Mouse (Mus musculus) right cerebral cortex, adult 18-20 months (tissue): ENCODE data around the gene Dnah3.

ENCODE experiments used
- DNase-seq: peaks from one replicate; pipeline ENCODE4 v3.0.0; 2022; ENCODE audit warnings: mixed read lengths

Dnah3 gene

DNA sequence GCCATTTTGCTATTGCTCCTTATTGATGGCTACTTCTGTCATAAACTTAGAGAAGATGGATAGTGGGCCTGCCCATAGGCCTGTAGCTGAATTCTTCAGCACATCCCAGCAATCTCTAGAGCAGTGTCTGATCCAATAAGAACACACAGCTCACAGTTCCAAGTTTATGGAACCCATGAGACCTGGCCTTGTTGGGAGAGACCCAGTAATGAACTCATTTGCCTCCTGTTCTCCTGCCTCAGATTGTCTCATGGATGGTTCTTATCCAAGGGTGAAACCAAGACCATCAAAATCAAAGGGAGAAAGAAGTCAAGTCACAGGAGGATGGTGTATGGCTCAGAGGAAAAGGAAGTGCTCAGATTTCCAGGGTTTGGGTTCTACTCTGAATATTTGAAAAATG, 44.6 kb downstream of the Dnah3 start:
- DNase-seq: no peak

DNA sequence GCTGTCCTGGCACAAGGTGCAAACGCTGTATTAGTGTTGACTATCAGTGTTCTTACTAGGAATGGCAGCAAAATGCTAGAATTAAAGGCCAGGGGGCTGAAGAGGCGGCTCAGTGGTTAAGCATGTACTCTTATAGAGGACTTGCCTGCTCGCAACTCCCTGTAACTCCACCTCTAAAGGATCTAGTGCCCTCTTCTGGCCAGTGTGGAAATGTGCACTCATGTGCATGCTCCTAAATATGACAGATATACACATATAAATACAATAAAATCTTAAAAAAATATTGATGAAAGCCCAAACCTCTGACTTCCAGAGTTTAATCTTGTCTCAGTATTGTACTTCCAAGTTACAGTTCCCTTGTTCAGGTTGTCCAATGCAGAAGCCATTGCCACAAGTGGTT, 51.1 kb downstream of the Dnah3 start:
- no peak for DNase-seq

DNA sequence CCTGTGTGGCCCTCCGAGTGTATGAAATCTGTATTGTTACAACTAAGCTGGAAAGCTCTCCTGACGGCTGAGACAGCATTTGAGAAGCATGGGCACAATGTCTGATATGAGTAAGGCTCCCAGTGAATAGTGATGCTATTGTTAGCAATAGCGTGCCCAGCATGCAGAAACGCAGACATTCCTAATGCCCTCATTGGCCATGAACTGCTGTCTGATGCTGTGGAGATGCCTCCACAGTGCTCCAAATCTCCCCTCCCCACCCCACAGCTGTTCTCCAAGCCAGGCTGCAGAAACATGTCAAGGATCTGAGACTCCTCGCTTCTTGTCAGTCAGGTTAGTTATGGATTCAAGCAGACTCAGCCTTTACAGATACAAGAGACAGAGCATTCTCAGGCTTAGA, 58.7 kb downstream of the Dnah3 start:
- DNase-seq: peak; percentile 17

DNA sequence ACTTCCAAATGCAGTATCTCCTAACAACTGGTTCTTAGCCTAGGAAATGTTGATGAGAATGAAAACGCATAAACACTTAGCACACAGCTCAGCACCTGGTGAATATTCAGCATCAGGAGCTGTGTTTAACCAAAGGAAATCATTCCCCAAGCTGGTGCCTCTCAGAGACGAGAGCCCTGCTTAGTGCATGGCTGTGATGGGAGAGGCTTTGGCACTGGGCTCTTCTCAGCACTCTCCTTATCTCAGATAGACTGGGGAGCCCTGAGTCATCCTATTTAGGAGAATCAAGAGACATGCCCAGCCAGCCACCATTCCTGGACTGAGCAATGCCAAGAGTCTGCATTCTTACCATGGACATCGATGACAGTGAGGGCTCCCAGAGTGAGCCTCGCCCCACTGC, 60.1 kb downstream of the Dnah3 start:
- DNase-seq: no peak

DNA sequence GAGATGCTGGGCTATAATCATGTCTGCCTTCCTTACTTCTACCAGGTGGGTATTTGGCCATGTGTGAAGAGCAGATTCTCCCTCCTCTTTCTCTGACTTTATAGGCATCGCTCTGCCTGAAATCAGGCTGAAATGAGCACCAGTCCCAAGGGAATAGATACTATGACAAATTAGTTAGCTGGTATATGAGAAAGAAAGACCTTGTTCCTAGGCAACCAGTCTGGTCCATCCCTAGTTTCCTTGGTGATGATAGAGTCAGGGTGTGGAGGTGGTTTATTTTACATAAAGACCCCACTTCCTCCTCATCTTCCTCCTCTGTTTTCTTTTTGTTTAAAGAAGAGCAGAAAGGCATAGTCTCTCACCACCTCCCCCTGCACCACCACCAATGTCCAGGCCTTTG, 60.5 kb downstream of the Dnah3 start:
- DNase-seq: no peak

DNA sequence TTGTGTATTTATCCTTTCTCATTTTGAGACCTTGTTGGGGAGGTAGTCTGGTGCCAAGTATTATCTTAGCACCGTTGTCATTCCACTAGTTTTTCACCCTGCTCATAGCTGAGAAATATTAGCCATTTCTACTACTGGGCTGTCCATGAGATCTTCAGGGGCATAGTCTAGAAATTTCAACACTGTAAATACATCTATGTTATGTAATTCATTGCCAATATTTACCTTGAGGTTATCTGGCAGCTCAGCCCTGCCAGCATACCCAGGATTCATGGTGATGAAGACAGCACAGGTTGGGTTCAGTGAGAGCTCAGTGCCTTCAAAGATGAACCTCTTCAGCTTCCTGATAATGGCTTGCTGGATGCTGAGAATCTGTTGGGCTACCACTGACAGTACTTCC, 66.4 kb downstream of the Dnah3 start:
- no peak for DNase-seq

DNA sequence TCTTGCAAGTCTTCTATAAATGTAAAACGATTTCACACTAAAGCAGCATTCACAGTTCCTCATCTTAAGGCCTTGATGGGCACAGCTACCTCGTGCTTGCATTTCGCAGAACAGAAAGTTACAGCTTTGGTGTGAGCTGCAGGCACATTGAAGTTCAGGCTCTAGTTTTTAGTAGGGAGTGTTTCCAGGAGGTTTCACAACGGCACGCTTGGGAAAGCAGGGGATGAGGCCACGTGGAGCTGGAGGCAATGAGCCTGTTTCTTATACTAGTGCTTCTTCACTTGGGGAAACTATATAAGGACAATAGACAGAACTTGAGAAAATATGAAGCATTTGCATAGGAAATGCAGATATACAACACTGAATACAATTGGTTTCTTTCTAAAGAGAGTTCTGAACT, 98.0 kb downstream of the Dnah3 start:
- DNase-seq: no peak

DNA sequence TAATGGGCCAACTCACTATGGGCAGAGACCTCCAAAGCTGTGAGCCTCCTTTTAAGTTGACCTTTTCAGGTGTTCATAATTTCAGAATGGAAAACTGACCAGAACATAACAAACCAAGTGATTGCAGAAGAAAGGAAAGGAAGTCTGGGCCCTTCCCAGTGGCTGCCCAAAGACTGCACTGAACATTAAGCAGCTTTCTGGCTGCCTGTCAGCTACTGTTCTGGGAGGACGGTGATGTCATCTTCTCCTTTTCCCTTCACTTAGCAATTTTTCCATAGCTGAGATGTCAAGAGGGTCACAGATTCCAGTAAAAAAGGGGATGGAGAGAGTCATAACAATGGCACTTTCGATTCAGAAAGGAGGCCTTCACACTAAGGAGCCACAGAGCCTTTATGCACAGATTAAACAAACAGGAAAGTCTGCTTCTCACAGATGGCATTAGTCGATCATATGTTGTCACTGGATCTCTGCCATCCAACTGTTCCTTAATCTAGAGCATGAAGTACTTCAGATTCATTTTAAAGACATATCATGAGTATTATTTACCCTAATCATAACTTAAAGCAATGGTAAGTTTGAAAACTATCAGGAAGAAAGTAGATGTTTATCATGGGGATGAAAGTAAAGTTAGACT, 109.7 kb downstream of the Dnah3 start:
- peak; percentile 2 for DNase-seq

DNA sequence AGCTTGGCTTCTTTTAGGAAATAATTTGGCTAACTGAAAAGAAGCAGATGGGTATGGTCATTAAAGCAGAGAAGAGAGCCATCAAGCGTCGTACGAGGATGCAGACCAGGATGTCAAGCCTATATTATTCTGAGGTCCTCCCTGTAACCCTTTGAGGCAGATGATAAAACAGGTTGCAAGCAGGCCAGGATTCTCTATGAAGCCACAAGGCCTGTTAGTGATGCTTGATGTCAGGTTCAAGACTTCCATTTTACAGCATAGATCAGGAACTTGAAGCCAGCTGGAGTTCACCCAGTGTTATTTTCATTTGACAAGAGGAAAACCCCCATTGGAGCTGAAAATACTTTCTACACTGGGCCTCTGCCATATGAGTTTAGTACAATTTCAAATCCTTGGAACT, 114.9 kb downstream of the Dnah3 start:
- DNase-seq: no peak

DNA sequence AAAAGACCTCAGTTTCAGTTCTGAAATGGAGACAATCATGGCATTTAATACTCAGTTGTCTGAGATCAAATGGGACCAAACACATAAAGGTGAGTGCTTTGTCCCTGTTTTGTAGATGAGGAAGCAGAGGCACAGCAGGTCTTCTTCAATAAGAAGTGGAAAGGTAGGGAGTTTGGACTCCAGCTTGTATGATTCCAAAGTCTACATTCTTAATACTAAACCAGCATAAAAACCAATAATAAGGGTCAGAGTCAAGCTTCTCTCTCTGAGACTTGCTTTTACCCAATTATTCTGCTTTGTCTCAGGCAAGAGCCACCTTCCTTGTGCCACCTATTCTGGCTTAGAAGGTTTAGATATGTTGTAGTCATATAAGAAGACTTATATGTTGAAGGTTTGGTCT, 116.5 kb downstream of the Dnah3 start:
- no peak for DNase-seq

DNA sequence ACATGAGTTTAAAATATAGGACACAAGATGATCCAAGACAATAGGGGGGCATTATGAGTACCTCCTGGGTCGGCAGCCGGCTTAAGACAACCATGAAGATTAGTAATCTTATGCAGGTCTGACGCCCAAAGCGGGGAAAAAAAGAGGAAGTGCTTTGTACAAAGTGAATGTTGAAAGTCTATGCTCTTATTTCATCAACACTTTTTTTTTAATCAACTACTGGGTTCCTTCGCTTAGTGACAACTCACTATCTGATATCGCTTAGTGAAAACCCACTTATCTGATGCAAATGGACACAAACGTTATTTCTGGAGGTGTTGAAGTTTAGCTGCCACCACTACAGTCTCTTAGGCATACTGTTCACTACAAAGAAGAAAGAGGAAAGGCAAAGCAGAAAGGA, 117.5 kb downstream of the Dnah3 start:
- no peak for DNase-seq

DNA sequence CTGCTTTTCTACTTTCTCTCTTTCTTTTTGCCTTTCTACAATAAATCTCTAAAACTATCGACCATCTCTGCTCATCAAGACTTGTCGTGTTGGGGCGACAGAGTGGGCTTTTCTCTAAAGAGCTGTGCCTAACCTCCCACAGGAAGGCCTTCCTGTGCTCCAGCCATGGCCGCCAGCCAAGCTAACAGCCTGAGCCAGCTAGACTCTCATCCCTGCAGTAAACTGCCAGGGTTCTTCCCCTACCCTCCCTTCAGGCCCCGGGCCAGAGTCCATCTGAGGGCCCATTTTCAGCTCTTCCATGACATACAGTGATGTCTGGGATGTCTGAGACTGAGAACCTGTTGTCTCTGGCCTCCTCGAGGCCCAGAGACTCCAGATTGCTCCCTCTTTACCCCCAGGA, 118.8 kb downstream of the Dnah3 start:
- DNase-seq: no peak

DNA sequence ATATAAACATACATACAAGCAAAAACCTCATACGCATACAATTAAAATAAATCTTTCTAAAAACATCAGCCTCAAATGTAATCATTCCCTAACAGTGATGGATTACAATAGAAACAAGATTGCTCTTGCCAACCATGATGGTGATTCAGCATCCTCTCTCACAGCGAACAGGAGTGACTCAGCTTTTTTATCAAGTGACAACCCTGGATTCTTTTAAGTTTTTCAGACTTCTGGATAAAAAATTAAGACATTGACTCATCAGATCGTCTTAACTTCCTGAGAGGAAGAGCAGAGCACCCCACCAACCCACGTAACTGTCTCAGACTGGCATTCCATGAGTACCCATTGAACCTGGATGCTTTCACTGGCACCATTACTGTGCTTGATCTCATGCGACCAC, 120.9 kb downstream of the Dnah3 start:
- peak; percentile 4 for DNase-seq

DNA sequence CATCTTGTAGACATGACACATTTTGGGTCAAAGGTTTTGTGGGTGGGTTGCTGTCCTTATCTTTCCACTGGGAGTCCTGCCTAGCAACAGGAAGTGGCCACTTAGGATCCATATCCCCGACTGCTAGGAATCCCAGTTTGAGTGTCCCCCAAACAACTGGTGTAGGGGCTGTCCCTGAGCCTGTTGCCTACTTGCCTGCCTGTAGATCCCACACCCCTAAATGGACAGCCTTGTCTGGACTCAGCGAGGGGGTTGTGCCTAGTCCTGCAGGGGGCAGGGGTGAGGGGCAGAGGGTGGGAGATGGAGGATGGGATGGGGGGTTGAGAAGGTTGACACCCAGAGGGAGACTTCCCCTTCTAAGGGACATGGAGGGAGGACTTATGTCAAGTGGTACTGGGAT, 125.8 kb downstream of the Dnah3 start:
- DNase-seq: no peak

DNA sequence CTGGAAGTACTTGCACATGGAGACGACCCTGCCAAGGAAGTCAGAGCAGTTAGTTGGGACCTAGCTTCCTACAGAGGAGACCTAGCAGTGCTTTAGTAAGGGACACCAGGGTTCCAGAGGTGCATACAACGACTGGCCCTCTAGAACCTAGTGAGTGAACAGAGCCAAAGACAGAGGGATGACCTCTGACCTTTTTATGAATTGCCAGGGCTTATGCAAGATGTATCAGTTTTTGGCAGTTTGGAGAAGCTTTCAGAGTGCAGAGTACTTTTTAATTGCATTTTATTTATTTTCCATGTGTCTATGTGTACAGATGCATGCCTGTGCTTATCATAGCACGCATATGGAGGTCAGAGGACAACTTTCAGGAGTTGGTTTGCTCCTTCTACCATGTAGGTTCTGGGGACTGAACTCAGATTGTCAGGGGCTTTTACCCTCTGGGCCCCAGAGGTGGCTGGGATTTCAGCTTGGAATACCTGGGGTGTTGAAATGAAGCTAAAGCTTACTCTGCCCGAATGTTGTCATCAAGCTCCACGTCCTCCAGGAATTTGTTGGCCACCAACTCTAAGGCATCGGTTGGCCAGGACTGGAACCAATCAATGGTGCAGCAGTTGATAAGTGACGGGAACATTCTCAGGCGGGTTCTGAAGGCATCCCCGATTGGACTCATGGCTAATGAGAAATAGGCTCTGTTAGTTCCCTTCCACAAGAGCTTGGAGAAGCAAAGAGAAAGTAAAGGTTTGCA, 129.3 kb downstream of the Dnah3 start:
- DNase-seq: no peak

DNA sequence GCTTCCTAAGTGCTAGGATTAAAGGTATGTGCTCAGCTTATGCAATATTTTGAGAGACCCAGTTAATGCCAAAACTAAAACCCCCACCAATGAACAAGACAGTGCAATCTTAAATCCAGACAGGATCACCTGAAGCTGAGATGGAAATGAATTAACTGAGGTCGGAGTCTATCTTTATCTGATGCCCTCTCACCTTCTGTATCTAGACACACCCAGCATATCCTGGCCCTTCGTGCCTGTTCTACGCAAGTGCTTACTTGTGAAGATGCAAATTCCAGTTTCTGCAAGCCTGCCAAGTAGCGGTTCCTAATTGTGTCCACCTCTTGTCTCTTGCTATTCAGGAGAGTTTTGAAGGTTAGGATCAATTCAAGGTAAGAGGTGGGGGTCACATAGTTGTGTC, 129.9 kb downstream of the Dnah3 start:
- DNase-seq: no peak

DNA sequence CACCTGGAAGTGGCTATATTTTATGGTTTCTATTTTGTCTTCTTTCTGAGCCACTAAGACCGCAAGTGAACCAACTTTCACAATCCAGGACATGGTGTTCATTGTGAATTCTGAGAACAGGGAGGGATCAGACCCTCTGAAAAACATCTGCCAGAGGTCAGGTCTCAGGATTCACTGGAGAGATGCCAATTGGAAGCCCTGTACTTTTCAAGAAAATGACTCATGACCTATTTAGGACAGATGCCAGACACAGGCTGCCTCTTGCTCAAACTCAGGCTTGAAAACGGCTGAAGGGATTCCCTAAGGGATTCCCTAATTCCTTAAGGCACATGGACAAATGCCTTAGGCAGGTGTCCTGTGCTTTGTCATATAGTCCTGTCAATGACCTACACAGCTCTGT, 134.0 kb downstream of the Dnah3 start:
- no peak for DNase-seq

DNA sequence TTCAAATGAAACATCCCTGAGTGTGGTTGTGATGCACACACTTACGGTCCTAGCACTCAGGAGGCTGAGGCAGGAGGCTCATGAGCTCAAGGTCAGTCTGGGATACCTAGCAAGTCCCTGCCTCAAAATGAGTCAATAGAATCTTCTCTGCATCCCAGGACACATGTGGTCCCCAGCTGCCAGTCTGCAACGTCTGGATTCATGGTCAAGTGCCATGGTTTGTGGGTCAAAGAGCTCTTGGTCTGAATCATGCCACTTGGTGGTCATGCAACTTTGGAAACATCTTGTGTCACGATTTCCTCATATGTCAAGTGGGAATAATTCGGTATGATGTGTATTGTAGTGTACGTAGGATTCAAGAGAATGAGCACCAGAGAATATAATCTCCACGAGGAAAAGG, 134.5 kb downstream of the Dnah3 start:
- no peak for DNase-seq

DNA sequence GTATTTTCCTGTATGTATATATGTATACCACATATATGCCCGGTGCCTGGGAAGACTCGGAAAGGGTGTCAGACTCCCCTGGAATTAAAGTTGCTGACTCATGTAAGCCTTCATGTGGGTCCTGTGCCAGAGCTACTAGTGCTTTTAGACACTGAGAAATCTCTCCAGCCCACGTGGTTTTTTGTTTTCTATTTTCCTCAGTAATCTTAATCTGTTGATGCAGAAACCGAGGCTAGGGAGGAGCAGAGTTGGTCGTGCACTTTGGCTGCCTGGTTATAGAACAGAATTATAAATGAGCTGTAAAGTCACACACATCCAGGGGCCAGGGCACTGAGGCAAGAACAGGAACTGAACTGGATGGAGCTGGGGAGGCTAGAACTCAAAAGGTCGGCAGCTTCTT, 135.1 kb downstream of the Dnah3 start:
- no peak for DNase-seq

DNA sequence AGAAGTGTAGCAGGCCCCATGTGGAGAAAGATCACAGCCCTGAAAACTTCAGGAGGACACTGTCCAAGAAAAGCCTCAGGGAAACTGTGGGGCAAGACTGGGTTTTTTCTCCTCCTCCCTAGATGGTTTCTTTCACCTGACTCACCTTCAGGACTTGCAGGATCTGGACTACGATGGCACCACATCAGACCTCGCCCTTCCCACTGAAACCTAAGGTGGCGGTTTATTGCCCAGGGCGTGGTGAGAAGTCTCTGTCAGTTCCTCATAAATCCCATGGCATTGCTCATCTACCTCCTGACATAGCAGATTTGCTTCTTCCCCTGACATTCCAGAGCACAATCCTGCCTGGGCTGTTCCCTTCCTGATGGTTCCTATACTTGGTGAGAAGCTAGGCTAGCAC, 135.6 kb downstream of the Dnah3 start:
- no peak for DNase-seq

DNA sequence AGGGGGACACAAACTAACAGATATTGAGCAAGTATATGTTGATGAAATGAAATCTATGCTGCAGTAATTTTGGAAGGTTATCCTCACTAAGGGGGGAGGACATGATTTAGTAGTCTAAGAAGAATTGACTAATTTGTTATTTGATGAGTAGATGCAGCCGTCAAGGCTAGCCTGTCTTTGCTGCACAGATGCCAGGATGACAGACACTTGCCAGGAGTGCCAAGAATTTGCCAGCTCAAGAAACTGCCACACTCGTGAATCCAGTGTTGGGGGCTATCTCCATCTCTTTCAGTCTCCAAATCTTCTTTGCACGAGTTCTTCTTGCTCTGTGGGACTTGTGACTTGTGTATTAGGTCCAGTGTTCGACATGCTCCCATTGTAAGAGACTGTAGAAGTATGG, 136.0 kb downstream of the Dnah3 start:
- no peak for DNase-seq

DNA sequence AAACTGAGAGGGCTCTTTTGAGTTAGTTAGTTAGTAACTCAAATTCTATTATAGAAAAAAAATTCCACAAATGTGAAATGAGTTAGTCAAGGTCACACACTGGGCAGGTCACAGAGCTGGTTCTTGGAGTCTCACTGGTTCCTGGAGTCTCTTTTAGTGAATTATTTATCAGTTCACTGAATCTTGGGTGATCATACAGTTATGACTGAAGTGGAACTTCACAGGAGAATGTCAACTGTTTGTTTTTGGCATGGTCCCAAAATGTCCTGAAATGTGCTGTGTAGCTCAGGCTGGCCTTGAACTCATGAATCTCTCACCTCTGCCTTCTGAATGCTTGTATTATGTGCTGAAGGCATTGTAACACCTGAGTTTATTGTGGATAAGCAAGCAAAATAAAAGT, 137.7 kb downstream of the Dnah3 start:
- DNase-seq: no peak

DNA sequence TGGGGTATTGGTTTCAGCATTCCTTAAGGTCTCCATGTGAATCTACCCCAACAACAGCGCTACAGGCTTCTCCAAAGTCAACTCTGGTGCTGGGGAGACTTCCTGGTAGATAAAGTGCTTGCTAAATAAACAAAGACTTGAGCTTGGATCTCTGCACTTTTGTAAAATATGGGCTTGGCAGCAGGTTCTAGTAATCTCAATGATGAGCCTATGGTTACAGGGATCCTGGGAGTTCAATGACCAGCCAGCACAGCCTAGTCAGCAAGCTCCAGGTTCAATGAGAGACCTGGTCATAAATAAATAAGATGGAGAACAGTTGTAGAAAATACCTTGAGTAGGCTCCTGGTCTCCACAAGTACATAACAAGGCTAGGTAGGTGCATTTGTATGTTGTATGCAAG, 141.0 kb downstream of the Dnah3 start:
- DNase-seq: no peak

DNA sequence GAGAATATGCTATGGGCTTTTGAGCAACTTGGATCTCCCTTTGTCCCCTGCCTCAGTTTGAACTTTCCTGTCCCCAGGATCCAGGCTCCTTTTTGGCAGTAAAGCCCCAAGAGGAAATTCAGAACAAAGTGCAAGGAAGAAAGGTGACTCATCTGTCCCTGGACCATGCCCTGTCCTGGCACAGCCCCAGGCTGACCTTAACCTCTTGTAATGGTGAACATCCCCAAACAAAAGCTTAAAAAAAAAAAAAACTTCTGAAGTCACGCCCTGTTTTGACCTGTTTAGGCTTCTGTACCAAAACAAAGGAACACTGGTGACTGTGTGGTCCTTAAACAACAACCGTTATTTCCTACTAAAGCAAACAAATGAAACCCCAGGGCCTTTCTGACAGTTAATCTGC, 153.5 kb downstream of the Dnah3 start:
- no peak for DNase-seq

DNA sequence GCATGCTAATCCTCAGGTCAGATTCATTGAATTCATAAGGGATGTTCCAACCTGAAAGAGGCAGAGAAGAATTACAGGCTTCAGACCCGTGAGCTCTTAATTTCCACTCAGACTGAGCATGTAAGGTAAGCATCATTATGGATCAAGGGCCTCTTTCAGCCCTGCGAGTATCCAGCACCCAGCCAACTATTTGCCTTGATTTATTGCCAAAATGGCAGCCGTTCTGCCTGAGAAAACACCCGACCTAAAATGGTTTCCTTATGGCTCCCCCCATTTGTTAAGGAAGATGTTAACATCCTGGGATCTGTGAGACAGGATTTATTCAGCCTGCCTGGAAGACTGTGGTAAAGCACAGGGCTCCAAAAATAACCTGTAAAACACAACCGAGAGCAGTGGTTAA, 158.0 kb downstream of the Dnah3 start:
- DNase-seq: no peak
